Mouse (Mus musculus) stomach, embryonic 16.5 days (tissue): ENCODE measurements around the gene Psma5. TPM values are rescaled to one million over a fixed set of nuclear protein-coding genes. Genes with fewer than 3 reads are reported as not detected.
"Not testable (repeated sequence)": the region's sequence is repeated elsewhere in the genome, so short reads cannot be mapped to it uniquely, and the experiment has no call there.

Experiments
- ATAC-seq: fragments of 200-750 bp; cut with Nextera tagmentation; 2 replicates; pipeline ENCODE4 v1.8.0; 2017; ENCODE audit warnings: moderate number of reproducible peaks, moderate TSS enrichment; ENCODE audit not compliant: insufficient read depth, low FRiP score
- H3K27ac ChIP-seq: fragments of 300-500 bp; sonication (generic); 2 replicates; pipeline ENCODE4 v1.5.1; 2014; ENCODE audit warnings: low read length
- H3K27me3 ChIP-seq: fragments of 300-500 bp; sonication (generic); 2 replicates; pipeline ENCODE4 v1.6.1; 2014; ENCODE audit warnings: low read length, control low read depth, mixed read lengths; ENCODE audit not compliant: control insufficient read depth, insufficient read depth
- H3K36me3 ChIP-seq: fragments of 300-500 bp; sonication (generic); 2 replicates; pipeline ENCODE4 v1.6.1; 2014; ENCODE audit warnings: low read length; ENCODE audit not compliant: control insufficient read depth, insufficient read depth
- H3K4me1 ChIP-seq: fragments of 300-500 bp; sonication (generic); 2 replicates; pipeline ENCODE4 v1.6.1; 2014; ENCODE audit warnings: low read length, control low read depth, mixed read lengths; ENCODE audit not compliant: control insufficient read depth, insufficient read depth
- H3K4me2 ChIP-seq: fragments of 300-500 bp; sonication (generic); 2 replicates; pipeline ENCODE4 v1.6.1; 2014; ENCODE audit warnings: low read depth, low read length, mixed read lengths
- H3K4me3 ChIP-seq: fragments of 300-500 bp; sonication (generic); replicated peaks from 2 replicates; pipeline ENCODE4 v1.5.1; 2014; ENCODE audit warnings: mild to moderate bottlenecking, low read length
- H3K9ac ChIP-seq: fragments of 300-500 bp; sonication (generic); 2 replicates; pipeline ENCODE4 v1.6.1; 2014; ENCODE audit warnings: low read length
- H3K9me3 ChIP-seq: fragments of 300-500 bp; sonication (generic); replicated peaks from 2 replicates; pipeline ENCODE4 v1.6.1; 2016; ENCODE audit warnings: low read length, control low read depth; ENCODE audit not compliant: control insufficient read depth
- WGBS: fragments of 180-500 bp; shearing (Covaris S2); extraction: QIAGEN DNeasy Blood & Tissue Kit; methylation state at CpG from one replicate; pipeline ENCODE4 v1.1.7; 2014; 5-methylcytosine and 5-hydroxymethylcytosine counted together
- polyA plus RNA-seq: library from polyadenylated mRNA; unstranded; fragments of >200 nt; fragmentation: Nextera tagmentation; extraction: Ambion mirVana; gene quantifications from 2 replicates; pipeline ENCODE4 v1.2.1, GENCODE M21; 2015

Psma5 gene
- polyA plus RNA-seq, 1 experiment from 2014 or later: 230 TPM

DNA sequence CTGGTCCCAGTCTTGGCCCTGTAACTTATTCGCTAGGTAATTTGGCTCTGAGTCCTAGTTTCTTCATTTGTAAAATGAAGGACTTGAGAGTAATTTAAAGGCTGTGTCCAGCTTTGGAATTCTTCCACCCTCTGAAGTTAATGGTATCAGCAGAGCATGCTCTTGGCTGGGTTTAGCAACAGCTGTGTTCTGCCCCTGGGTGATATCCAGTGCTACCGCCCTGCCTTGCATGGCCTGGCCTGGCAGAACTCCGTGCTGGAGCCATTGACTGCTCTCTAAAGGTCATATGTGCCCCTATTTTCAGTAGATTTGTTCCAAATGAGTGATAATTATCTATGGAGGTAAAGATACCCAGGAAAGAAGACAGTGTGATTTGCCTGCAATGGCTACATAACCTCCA lies 36.1 kb upstream of the Psma5 start:
- Histone ChIP-seq H3K4me3 (no peak overlapping the region), H3K9ac (no peak overlapping the region), H3K27me3 (peaks cover 14% of the 10 kb centered on the region; the same call in 1 of the 2 replicates), H3K36me3 (no peaks in the 10 kb centered on the region), H3K4me2 (no peak overlapping the region), H3K27ac (no peak overlapping the region), H3K4me1 (no peaks in the 10 kb centered on the region), H3K9me3 (no peaks in the 10 kb centered on the region)
- ATAC-seq: no peak
- WGBS: 75% methylated on average over 3 of the region's 3 CpGs

DNA sequence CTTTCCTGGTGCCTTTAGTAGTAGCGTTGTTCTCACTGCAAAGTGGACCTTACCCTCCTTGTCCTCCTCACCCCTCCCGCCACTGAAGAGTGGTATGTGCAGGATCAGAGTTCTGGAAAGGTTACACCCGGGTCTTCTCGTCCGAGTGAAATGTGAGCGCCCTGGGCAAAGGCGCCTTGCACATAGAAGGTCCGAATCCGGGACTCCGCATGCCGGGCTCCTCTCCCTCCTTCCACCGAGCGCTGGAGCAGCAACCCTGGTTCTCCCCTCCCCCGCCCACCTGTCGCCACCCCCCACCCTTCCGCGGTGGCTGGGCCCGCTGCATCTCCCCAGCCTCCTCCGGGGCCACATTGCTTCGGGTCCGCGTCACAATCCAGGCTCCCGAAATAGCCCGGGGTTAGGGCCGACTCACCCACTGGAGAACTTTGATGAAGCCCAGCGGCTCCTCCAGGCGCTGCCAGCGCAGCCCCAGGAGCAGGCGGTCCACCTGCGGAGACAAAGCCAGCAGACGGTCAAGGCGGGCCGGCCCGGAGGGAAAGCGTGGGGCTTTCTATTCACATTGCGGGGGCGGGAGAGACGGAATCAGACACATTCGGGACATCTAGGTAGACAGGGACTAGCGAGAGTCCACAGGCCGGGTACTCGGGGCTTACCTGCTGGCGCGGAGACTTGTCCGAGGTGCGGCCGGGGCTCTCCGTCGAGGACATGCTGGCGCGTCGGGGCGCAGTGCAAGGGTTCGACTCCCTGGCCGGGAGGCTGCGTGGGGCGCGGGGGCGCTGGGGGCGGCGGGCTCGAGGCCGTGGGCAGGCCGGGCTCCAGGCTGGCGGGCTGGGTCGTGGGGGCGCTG lies 30.8 kb upstream of the Psma5 start:
- Histone ChIP-seq H3K4me2 (peak overlapping the region; percentile 66), H3K4me3 (peak overlapping the region; percentile 44), H3K9ac (peak overlapping the region; percentile 59), H3K36me3 (no peaks in the 10 kb centered on the region), H3K27ac (no peak overlapping the region), H3K4me1 (peaks cover 6% of the 10 kb centered on the region; the same call in 1 of the 2 replicates), H3K27me3 (peaks cover 32% of the 10 kb centered on the region), H3K9me3 (no peaks in the 10 kb centered on the region)
- WGBS: 2% methylated on average over 67 of the region's 67 CpGs
- peak; percentile 29; the same call in 1 of the 2 replicates for ATAC-seq

DNA sequence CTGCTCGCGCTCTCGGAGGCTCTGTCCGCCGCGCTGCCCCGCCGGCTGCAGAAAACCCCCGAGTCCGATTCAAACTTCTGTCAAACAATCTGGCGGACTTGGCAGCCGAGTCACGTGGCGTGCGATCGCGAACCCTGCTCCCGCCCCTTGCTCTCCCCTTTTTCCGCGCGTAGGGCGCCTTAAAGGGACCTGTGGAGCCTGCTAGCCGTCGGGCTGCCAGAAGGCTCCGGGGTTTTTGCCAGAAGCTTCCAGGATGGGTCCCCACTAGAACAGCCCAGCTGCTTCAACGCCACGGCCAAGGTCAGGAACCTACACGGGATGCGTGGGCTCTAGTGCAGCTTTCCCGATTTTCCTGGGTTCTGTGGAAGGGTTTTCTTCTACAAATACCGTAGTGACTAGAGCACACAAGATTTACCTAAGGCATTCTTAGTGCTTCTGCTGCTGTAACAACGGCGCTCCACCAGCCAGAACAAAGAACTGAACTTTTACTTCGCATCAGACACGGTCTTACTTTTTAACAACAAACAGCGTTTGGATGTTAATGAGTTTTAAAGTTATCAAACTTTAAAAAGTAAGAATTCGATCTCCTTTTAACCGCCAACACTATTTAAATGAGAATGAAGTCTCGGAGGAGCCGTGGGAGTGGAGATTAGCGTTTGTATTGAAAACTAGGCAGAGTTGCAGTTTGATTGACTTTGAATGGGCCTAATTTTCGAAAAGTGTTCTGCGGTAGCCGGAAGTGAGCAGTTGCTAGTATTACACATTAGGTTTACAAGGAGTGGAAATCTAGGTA lies 30.0 kb upstream of the Psma5 start, which contains the start of gene Sypl2:
TSS of gene Sypl2 (minus strand) at position 91 of the 793 bp plus-strand sequence.
- ATAC-seq: peak; percentile 29; the same call in 1 of the 2 replicates

DNA sequence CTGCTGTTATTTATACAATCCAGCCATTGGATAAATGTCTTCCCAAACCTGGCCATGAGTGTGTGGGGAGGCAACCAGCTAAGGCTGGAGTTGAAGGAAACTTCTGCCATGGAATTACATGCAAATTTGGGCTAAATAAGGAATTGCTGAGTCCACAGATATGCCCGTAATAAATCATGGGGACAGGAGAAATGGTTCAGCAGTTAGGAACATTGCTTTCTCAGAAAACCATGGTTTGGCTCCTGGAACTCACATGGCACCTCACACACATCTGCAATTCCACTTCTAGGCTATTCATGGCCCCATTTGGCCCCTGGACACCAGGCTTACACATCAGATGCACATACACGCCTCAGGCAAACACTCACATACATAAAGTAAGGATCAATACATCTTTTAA lies 29.2 kb upstream of the Psma5 start:
- Histone ChIP-seq H3K27ac (no peak overlapping the region), H3K4me3 (no peak overlapping the region; the same call in 1 of the 2 replicates), H3K4me2 (no peak overlapping the region), H3K4me1 (peaks cover 6% of the 10 kb centered on the region; the same call in 1 of the 2 replicates), H3K27me3 (peaks cover 32% of the 10 kb centered on the region), H3K36me3 (no peaks in the 10 kb centered on the region), H3K9me3 (no peaks in the 10 kb centered on the region), H3K9ac (no peak overlapping the region)
- no peak for ATAC-seq
- 73% methylated on average over 2 of the region's 2 CpGs for WGBS

More for the DNA sequence above, 30.0 kb upstream of the Psma5 start, which contains the start of gene Sypl2:
- peaks cover 6% of the 10 kb centered on the region; the same call in 1 of the 2 replicates for H3K4me1 ChIP-seq
- H3K9me3 ChIP-seq: no peaks in the 10 kb centered on the region
- peak within 1 kb of the TSS; percentile 59 for H3K9ac ChIP-seq
- H3K4me2 ChIP-seq: peak within 1 kb of the TSS; percentile 66
- H3K27ac ChIP-seq: no peak within 1 kb of the TSS
- H3K36me3 ChIP-seq: no peaks in the 10 kb centered on the region
- H3K4me3 ChIP-seq: peak within 1 kb of the TSS; percentile 44
- WGBS: 5% methylated on average over 44 of the region's 44 CpGs
- H3K27me3 ChIP-seq: peaks cover 32% of the 10 kb centered on the region

DNA sequence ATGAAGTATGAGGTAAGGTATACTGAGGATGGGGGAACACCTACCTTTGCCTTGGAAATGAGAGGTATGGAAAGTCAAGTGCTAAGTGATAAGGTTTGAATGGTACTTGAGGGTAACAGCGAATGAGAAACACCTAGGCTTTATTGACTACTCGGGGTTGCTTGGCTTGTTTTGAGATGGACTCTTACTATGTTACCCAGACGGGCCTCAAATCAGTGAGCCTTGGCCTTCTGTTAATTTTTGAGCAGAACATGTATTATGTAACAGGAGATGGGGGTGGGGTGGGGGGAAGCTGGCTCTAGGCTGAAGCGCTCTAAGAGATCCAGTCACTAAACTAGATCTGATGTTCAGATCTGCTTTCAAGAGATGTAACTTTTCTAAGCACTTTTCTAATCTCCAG lies 25.1 kb upstream of the Psma5 start:
- ATAC-seq: no peak
- Histone ChIP-seq H3K4me3 (no peak overlapping the region), H3K9ac (no peak overlapping the region), H3K27me3 (0 out of 2 replicates have a peak, but pooled peaks cover 9% of the 10 kb centered on the region), H3K9me3 (no peaks in the 10 kb centered on the region), H3K4me2 (no peak overlapping the region), H3K36me3 (no peaks in the 10 kb centered on the region), H3K27ac (no peak overlapping the region), H3K4me1 (no peaks in the 10 kb centered on the region)
- WGBS: 79% methylated on average over 4 of the region's 4 CpGs

DNA sequence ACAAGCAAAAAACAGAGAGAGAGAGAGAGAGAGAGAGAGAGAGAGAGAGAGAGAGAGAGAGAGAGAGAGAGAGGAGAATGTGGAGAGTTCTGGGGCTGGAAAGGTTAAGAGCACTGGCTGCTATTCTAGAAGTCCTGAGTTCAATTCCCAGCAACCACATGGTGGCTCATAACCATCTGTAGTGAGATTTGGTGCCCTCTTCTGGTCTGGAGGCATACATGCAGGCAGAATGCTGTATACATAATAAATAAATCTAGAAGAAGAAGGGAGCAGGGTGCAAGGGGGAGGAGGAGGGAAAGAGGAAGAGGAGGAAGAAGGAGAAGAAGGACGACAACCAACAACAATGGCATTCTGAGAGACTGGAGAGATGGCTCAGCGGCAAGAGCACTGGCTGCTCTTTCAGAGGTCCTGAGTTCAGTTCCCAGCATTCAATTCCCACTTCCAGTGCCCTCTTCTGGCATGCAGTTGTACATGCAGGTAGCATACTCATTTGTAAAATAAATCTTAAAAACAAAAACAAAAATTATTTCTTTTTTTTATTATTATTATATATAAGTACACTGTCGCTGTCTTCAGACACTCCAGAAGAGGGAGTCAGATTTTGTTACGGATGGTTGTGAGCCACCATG lies 19.1 kb upstream of the Psma5 start:
- H3K27me3 ChIP-seq, H3K4me1 ChIP-seq, H3K27ac ChIP-seq, H3K9me3 ChIP-seq, H3K4me2 ChIP-seq, ATAC-seq, H3K36me3 ChIP-seq, H3K4me3 ChIP-seq, H3K9ac ChIP-seq: not testable (repeated sequence)
- 82% methylated on average over 4 of the region's 4 CpGs for WGBS

DNA sequence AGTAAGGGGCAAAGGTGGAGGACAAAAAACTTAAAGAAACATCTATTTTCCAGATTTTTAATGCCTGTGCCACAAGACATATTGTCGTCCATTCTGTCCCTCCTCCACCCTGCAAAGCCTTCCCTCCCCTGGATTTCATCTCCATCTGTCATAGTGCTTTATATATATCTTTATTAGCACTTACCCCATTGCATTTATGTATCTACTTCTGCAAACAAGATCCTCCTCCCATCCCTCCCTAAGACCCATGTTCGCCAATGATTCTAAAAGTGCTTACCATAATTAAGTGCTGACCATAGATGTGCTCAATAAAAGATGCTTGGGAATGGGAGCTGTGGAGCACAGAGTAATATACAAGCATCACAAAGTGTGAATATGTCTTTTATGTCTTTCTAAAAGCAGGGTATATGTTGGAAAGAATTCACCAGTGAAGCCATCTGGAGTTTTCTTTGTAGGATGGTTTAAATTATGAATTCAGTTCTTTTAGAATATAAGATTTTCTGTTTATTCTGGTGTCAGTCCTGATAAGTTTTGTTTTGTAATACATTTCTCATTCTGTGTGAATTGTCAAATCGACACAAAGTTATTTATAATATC lies 15.4 kb upstream of the Psma5 start:
- no peak for ATAC-seq
- Histone ChIP-seq H3K4me3 (no peak overlapping the region), H3K4me2 (no peak overlapping the region), H3K9ac (no peak overlapping the region), H3K27ac (no peak overlapping the region), H3K4me1 (no peaks in the 10 kb centered on the region), H3K9me3 (no peaks in the 10 kb centered on the region), H3K27me3 (no peaks in the 10 kb centered on the region), H3K36me3 (no peaks in the 10 kb centered on the region)
- 85% methylated on average over 3 of the region's 3 CpGs for WGBS

DNA sequence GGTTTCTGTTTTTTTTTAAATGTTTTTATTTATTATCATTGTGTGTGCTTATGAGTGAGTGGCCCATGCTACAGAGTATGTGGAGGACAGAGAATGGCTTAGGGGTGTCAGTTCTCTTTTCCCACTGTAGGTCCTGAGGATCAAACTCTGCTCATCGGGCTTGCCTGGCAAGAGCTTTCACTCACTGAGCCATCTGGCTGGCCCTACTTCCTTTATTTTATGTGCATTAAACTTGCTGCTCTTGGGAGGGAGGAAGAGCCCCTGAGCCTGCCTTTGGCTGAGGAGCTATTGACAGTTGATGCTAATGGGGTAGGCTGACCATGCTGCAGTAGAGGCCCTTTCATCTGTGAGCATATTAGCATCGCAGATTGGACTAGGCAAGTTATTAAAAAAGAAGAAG lies 9.9 kb upstream of the Psma5 start:
- ATAC-seq: no peak
- Histone ChIP-seq H3K4me1 (no peaks in the 10 kb centered on the region), H3K27ac (no peak overlapping the region), H3K4me3 (no peak overlapping the region), H3K9me3 (no peaks in the 10 kb centered on the region), H3K27me3 (no peaks in the 10 kb centered on the region), H3K36me3 (no peaks in the 10 kb centered on the region), H3K4me2 (no peak overlapping the region), H3K9ac (no peak overlapping the region)
- WGBS: 80% methylated on average over 2 of the region's 2 CpGs
